Mouse (Mus musculus) NIH3T3 (cell line): Measurements from ENCODE around the gene Osbp2.

Experiments used
- DNase-seq: peaks from one replicate; pipeline ENCODE4 v3.0.0-alpha.2; 2012; ENCODE audit warnings: low read depth

Osbp2 gene

DNA sequence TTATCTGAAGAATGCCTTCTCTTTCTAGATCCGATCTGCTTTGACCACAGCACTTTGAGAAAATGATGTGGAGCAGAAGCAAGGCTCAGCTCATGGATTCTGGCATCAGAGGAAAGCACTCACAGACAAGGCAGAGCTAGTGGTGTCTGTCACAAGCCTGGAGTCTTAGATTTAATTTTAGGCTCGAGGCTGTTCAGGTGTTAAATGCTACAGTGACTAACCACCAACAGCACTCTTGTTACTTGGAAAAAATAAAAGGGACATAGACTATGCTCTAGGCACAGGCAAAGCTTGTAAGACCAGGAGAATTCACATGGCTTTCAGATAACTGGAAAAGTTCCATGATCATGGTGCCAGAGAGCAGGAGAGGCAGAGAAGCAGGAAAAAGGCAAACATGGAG is 40.3 kb downstream of the Osbp2 start:
- DNase-seq: no peak

- peak; percentile 27 for DNase-seq
These were observed 45.5 kb downstream of the Osbp2 start for GRCm38 (mm10) chr11:3817986-3818758.

GRCm38 (mm10) chr11:3815951-3816350 is 47.8 kb downstream of the Osbp2 start:
- no peak for DNase-seq

DNA sequence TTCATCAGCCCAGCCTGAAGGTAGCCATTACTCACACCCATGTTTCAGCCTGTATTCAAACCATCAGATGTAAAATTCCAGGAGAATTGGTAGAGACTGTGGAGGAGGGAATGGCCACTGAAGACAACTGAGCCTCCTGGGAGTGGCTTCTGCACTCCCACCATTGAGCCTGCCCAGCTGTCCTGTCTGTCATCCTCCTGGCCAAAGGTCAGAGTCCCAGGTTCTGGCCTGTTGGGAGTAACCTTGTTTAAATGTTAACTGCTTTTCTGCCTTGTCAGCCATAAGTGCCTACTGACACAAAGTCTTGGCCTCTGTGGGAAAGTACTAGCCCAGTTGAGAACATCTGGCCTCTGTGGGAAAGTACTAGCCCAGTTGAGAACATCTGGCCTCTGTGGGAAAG is 50.4 kb downstream of the Osbp2 start:
- no peak for DNase-seq

DNA sequence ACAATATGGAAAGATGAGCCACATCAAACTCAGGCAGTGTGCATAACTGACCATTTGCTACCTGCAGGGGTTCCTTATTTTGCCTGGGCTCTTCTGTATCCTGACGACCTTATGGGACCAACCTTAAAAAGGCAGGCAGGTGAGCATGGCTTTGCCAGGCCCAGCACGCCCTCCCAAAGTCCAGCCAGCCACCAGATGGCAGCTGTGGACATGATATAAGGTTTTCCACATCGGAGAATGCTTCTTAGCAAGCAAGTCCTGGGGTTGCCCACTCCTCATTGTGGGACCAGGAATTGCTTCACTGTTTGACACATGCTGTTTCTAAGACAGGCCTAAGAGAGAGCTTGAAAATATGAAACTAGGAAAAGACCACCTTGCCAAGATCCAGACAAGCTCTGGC is 55.5 kb downstream of the Osbp2 start:
- peak; percentile 73 for DNase-seq

GRCm38 (mm10) chr11:3805362-3805761 is 58.3 kb downstream of the Osbp2 start:
- peak; percentile 79 for DNase-seq

DNA sequence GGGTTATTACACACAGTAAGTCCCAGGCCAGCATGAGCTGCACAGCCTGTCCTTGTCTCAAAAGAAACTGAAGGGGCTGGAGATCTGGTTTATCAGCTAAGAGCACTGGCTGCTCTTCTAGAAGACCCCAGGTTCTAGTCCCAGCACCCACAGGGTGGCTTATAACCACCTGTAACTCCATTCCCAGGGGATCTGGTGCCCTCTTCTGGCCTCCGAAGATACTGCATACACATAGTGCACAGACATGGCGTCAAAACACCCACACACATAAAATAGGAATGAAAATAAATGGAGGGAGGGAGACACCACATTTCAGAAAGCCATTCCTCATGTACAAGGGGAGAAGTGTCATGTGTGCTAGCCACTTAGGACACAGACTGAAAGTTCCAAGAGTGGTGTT is 59.1 kb downstream of the Osbp2 start:
- no peak for DNase-seq

DNA sequence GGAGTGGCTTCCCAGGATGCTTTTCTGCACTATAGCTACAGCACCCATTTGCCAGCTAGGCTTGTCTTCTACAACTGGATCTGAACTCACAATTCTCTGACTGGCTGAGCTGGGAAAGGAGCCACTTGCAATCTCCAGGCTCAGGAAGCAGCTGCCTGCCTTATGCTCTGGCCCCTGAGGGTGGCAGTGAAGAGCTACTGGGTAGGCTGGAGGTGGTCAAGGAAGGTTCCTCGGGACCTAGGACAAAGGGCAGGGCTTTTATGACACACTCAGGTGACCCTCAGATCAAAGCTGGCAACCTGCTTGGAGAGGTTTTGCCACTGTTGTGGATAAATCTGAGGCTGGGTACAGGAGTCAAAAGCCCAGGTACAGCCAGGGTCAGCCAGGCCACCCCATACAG is 61.6 kb downstream of the Osbp2 start:
- DNase-seq: no peak

DNA sequence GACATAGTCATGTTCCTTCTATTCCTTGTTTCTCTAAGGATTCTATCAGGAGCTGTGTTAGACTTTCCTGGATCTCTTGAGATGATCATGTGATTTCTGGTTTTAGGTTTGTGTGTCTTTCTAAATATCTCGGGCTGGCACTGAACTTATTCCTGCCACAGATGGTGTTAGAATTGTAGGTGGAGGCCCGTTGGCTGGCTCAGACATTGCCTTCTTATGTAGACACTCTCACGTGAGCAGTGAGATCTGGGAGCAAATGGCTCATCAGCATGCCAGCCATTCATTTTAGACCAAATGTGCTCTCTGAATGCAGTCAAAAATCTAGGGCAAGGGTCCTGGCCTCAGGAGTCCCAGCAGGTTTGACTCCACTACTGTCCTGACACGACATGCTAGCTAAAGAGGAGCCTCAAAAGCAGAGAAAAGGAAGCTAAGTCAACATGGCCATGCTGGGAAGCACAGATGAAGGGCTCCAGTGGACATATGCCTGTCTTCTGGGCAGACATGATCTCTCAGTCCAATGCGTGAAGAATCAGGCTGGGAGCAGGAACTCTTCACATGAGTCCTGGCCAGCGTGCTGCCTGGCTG is 66.0 kb downstream of the Osbp2 start:
- no peak for DNase-seq

GRCm38 (mm10) chr11:3790736-3791135 is 73.0 kb downstream of the Osbp2 start:
- no peak for DNase-seq

DNA sequence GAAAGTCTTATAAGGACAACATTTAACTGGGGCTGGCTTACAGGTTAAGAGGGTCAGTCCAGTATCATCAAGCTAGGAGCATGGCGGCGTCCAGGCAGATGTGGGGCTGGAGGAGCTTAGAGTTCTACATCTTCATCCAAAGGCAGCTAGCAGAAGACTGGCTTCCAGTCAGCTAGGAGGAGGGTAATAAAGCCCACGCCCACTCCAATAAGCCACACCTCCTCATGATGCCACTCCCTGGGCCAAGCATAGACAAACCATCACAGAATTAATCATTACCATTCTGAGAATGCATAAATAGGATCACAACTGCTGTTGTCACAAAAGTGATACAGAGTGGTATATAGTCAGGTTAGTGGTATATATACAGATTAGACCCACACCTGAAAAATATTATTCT is 73.8 kb downstream of the Osbp2 start:
- peak; percentile 41 for DNase-seq

DNA sequence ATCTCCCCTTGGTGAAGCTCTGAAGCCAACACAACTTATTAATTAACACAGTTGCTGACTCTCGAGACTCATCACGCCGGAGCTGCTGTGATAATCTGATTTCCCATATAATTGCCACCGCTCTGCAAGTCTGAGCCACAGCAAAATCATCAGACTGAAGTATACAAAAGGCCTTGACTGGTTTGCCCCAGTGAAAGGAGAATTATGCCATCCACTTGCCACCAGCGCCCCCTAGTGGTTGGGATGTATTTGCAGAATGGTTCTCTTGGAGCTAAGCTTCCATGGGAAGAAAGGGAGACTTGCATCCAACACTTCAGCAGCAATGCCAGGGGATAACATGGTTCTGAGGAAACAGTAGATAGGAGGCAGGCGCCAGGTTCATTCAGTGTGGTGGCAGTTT is 77.1 kb downstream of the Osbp2 start:
- DNase-seq: peak; percentile 97

- DNase-seq: no peak
These were observed 88.4 kb downstream of the Osbp2 start for GRCm38 (mm10) chr11:3775263-3775644.

- no peak for DNase-seq
These were observed 89.0 kb downstream of the Osbp2 start for GRCm38 (mm10) chr11:3774463-3775262.

DNA sequence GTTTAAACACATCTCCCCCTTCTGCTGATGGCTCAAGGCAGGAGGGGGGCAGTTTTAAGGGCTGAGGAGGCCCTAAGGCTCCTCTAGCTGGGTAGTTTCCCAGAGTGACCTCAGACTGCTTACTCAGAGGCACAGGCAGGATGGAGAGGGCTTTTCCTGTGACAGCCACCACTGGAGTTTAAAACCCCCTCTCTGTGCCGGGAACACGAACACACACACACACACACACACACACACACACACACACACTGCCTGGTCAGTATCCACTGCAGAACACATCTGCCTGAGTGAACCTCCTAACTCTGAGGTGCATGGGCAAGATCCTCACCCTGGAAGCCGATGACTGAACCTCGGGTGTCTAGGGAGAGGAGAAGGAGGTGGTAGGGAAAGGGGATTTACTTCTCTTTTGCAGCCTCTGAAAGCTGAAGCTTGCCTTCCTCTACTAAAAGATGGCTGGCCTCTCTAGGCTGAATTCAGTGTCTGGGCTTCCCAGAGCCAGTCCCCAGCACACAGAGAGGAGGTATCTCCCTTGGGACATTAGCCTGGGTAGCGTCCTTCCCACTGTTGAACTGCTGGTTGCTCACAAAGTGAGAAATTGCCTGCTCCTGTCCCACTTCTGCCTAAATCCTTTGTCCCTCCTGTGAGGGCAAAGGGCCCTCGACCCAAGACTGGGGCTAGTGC is 89.8 kb downstream of the Osbp2 start:
- peak; percentile 65 for DNase-seq

DNA sequence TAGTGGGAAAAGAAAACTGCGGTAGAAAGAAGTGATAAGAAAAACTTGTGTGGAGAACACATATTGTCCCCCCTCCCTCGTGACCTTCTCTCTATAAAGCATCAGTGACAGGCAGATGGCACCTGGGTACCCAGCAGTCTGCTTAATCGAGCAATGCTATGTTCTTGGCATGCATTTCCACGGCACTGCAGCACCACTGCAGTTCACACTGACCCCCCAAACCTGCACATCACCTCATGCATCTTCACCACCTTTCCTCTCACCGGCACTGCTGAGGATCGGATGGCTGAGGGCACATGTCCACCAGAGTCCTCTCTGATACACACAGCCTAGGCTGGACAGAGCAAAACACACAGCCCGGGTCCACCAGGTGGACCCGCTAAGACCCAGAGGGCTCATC is 90.6 kb downstream of the Osbp2 start:
- no peak for DNase-seq

DNA sequence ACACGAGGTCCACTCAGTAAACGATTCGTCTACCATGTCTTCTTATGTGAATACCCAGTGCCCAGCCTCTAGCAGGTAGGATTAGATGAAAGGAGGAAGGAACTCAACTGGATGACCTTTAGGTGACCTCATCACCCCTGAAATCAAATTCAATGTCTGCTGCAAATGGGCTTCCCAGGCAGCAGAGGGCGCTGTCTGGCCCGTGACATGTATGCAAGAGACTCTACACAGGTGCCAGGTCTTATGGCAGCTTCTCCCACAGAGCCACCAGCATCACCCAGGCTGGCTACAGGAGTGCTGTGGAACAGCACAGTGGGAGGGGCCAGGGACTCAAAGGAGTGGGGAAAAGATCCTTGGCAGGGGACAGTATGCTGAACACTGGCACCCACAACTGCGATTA is 92.4 kb downstream of the Osbp2 start:
- no peak for DNase-seq

DNA sequence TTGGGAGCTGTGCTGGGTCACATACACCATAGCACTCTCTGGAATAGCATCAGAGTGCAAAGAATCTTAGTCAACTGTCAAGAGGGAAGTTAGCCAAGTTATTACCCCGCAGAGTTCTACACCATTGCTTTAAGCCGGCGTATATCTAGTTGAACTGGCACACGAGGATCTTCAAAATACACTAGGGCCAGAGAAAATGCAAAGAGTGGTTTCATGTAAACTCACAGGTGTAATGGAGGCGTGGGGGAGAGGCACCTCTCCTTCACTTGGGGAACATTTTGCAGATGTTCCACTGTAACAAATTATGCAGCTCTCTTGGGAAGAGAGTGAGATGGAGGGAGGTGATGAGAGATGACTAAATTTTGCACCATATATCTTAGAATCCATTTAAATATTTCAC is 95.9 kb downstream of the Osbp2 start:
- DNase-seq: no peak

DNA sequence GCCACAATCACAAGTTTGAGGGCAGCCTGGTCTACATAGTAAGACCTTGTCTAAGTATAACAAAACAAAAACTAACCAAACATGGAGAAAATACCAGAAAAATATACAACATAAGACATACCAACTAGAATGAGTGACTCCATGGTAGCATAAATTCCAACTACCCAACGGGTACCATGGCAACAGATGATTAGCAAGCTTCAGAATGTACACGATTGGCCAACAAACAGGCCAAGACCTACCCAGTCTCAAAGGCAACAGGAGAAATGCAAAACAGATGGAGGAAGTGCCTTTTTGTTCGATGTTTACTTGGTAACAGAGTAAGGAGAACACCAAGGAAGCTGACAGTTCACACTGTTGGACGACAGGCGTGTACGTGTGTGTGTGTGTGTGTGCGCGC is 96.7 kb downstream of the Osbp2 start:
- DNase-seq: peak; percentile 84

GRCm38 (mm10) chr11:3764352-3764751 is 99.4 kb downstream of the Osbp2 start:
- no peak for DNase-seq

- DNase-seq: no peak
These were observed 101.8 kb downstream of the Osbp2 start for GRCm38 (mm10) chr11:3761775-3762501.

GRCm38 (mm10) chr11:3761339-3761738 is 102.4 kb downstream of the Osbp2 start:
- DNase-seq: no peak
